Mouse (Mus musculus): ENCODE results near the gene Gm7714.
"Not testable (repeated sequence)": the region's sequence is repeated elsewhere in the genome, so short reads cannot be mapped to it uniquely, and the experiment has no call there.

Gene Gm7714

GRCm38 (mm10) chr5:88268619-88269018, at the start of gene Gm7714:
Gene Gm7714 (plus strand): TSS chr5:88268919.
- no peak for DNase-seq

GRCm38 (mm10) chr5:88256475-88256874, 12.2 kb upstream of the Gm7714 start:
- DNase-seq, result no peak

GRCm38 (mm10) chr5:88311307-88311706, 42.6 kb downstream of the Gm7714 start:
- DNase-seq, result not testable (repeated sequence)

GRCm38 (mm10) chr5:88317012-88317411, 48.3 kb downstream of the Gm7714 start, which contains the start of gene Prol1:
Gene Prol1 (plus strand): TSS chr5:88317312.
- no peak for DNase-seq
